Mouse (Mus musculus) hindbrain, embryonic 13.5 days (tissue): ENCODE measurements at regions not wholly inside any gene's neighbourhood (a gene's known extent, or its start where the extent isn't known, plus 50 kb on each side); places are given as distances from the start of the nearest gene placed in this dataset.

ENCODE experiments used
- ATAC-seq: fragments of 200-750 bp; cut with Nextera tagmentation; 2 replicates; pipeline ENCODE4 v1.8.0; 2017; ENCODE audit warnings: moderate TSS enrichment; ENCODE audit not compliant: low FRiP score
- H3K27ac ChIP-seq: fragments of 300-500 bp; sonication (generic); 2 replicates; pipeline ENCODE4 v1.5.1; 2015; ENCODE audit warnings: inconsistent platforms, mild to moderate bottlenecking, moderate library complexity
- H3K27me3 ChIP-seq: fragments of 300-500 bp; sonication (generic); 2 replicates; pipeline ENCODE4 v1.6.1; 2015; ENCODE audit warnings: mild to moderate bottlenecking, inconsistent platforms
- H3K36me3 ChIP-seq: fragments of 300-500 bp; sonication (generic); 2 replicates; pipeline ENCODE4 v1.6.1; 2015; ENCODE audit warnings: mild to moderate bottlenecking, inconsistent platforms
- H3K4me1 ChIP-seq: fragments of 300-500 bp; sonication (generic); replicated peaks from 2 replicates; pipeline ENCODE4 v1.6.1; 2015; ENCODE audit warnings: inconsistent platforms
- H3K4me2 ChIP-seq: fragments of 300-500 bp; sonication (generic); 2 replicates; pipeline ENCODE4 v1.6.1; 2015; ENCODE audit warnings: inconsistent platforms, mild to moderate bottlenecking, moderate library complexity
- H3K4me3 ChIP-seq: fragments of 300-500 bp; sonication (generic); 2 replicates; pipeline ENCODE4 v1.5.1; 2015; ENCODE audit warnings: mild to moderate bottlenecking, inconsistent platforms
- H3K9ac ChIP-seq: fragments of 300-500 bp; sonication (generic); 2 replicates; pipeline ENCODE4 v1.6.1; 2015; ENCODE audit warnings: mild to moderate bottlenecking, inconsistent platforms
- H3K9me3 ChIP-seq: fragments of 300-500 bp; sonication (generic); 2 replicates; pipeline ENCODE4 v1.6.1; 2016; ENCODE audit warnings: inconsistent platforms
- WGBS: fragments of 180-500 bp; shearing (Covaris S2); methylation state at CpG from one replicate; pipeline ENCODE4 v1.1.7; 2015; 5-methylcytosine and 5-hydroxymethylcytosine counted together

GRCm38 (mm10) chr3:128067861-128068260, 171.7 kb upstream of the Fam241a start:
- no peak overlapping the region for H3K4me2 ChIP-seq
- 89% methylated on average over 4 of the region's 4 CpGs for WGBS
- no peak overlapping the region for H3K9ac ChIP-seq
- no peaks in the 10 kb centered on the region for H3K9me3 ChIP-seq
- no peak overlapping the region for H3K4me3 ChIP-seq
- no peaks in the 10 kb centered on the region for H3K4me1 ChIP-seq
- H3K27me3 ChIP-seq: no peaks in the 10 kb centered on the region
- no peak overlapping the region for H3K27ac ChIP-seq
- no peak for ATAC-seq
- H3K36me3 ChIP-seq: no peaks in the 10 kb centered on the region

- no peak for ATAC-seq
These were observed 157.9 kb upstream of the Fam241a start for GRCm38 (mm10) chr3:128054031-128054430.

GRCm38 (mm10) chr3:128043709-128044108, 147.6 kb upstream of the Fam241a start:
- 82% methylated on average over 3 of the region's 3 CpGs for WGBS
- 0 out of 2 replicates have a peak, but pooled peaks cover 3% of the 10 kb centered on the region for H3K9me3 ChIP-seq
- H3K9ac ChIP-seq: no peak overlapping the region
- no peak for ATAC-seq
- peaks cover 9% of the 10 kb centered on the region; the same call in 1 of the 2 replicates for H3K4me1 ChIP-seq
- no peak overlapping the region for H3K4me3 ChIP-seq
- H3K27me3 ChIP-seq: no peaks in the 10 kb centered on the region
- no peak overlapping the region for H3K27ac ChIP-seq
- no peak overlapping the region for H3K4me2 ChIP-seq
- no peaks in the 10 kb centered on the region for H3K36me3 ChIP-seq

More at GRCm38 (mm10) chr3:128054031-128054430, 157.9 kb upstream of the Fam241a start:
- Histone ChIP-seq H3K27ac (no peak overlapping the region), H3K36me3 (no peaks in the 10 kb centered on the region), H3K4me2 (no peak overlapping the region), H3K4me3 (no peak overlapping the region), H3K9ac (no peak overlapping the region), H3K27me3 (no peaks in the 10 kb centered on the region), H3K9me3 (no peaks in the 10 kb centered on the region), H3K4me1 (no peaks in the 10 kb centered on the region)
- WGBS: 87% methylated on average over 9 of the region's 9 CpGs

- Histone ChIP-seq H3K9me3 (0 out of 2 replicates have a peak, but pooled peaks cover 3% of the 10 kb centered on the region), H3K27ac (no peak overlapping the region), H3K4me1 (peaks cover 9% of the 10 kb centered on the region; the same call in 1 of the 2 replicates), H3K9ac (no peak overlapping the region), H3K4me3 (no peak overlapping the region), H3K4me2 (no peak overlapping the region), H3K27me3 (no peaks in the 10 kb centered on the region), H3K36me3 (no peaks in the 10 kb centered on the region)
- no peak for ATAC-seq
- 69% methylated on average over 12 of the region's 12 CpGs for WGBS
These were observed 144.4 kb upstream of the Fam241a start for GRCm38 (mm10) chr3:128040407-128041115.

- Histone ChIP-seq H3K4me3 (no peak overlapping the region), H3K9me3 (no peaks in the 10 kb centered on the region), H3K27me3 (no peaks in the 10 kb centered on the region), H3K36me3 (no peaks in the 10 kb centered on the region), H3K27ac (no peak overlapping the region), H3K4me2 (no peak overlapping the region), H3K9ac (no peak overlapping the region), H3K4me1 (peaks cover 9% of the 10 kb centered on the region; the same call in 1 of the 2 replicates)
- no peak for ATAC-seq
- WGBS: 52% methylated on average over 5 of the region's 5 CpGs
These were observed 143.1 kb upstream of the Fam241a start for GRCm38 (mm10) chr3:128039185-128039584.

- Histone ChIP-seq H3K9ac (no peak overlapping the region), H3K27me3 (no peaks in the 10 kb centered on the region), H3K27ac (no peak overlapping the region), H3K4me2 (no peak overlapping the region), H3K9me3 (no peaks in the 10 kb centered on the region), H3K4me3 (no peak overlapping the region), H3K36me3 (no peaks in the 10 kb centered on the region), H3K4me1 (peaks cover 9% of the 10 kb centered on the region; the same call in 1 of the 2 replicates)
- WGBS: 71% methylated on average over 10 of the region's 10 CpGs
- ATAC-seq: no peak
These were observed 140.4 kb upstream of the Fam241a start for GRCm38 (mm10) chr3:128036538-128036937.

GRCm38 (mm10) chr3:128030352-128030751, 134.2 kb upstream of the Fam241a start:
- no peaks in the 10 kb centered on the region for H3K36me3 ChIP-seq
- H3K9ac ChIP-seq: no peak overlapping the region
- H3K4me1 ChIP-seq: 0 out of 2 replicates have a peak, but pooled peaks cover 8% of the 10 kb centered on the region
- no peak overlapping the region for H3K4me3 ChIP-seq
- no peaks in the 10 kb centered on the region for H3K27me3 ChIP-seq
- ATAC-seq: no peak
- WGBS: 95% methylated on average over 3 of the region's 3 CpGs
- H3K4me2 ChIP-seq: no peak overlapping the region
- H3K27ac ChIP-seq: no peak overlapping the region
- no peaks in the 10 kb centered on the region for H3K9me3 ChIP-seq

- H3K36me3 ChIP-seq: no peaks in the 10 kb centered on the region
- H3K4me3 ChIP-seq: no peak overlapping the region
- H3K27ac ChIP-seq: no peak overlapping the region
- no peak overlapping the region for H3K4me2 ChIP-seq
- 0 out of 2 replicates have a peak, but pooled peaks cover 8% of the 10 kb centered on the region for H3K4me1 ChIP-seq
- no peaks in the 10 kb centered on the region for H3K27me3 ChIP-seq
- WGBS: 73% methylated on average over 5 of the region's 5 CpGs
- H3K9me3 ChIP-seq: no peaks in the 10 kb centered on the region
- no peak for ATAC-seq
- no peak overlapping the region for H3K9ac ChIP-seq
These were observed 133.4 kb upstream of the Fam241a start for GRCm38 (mm10) chr3:128029565-128029915.

- no peaks in the 10 kb centered on the region for H3K9me3 ChIP-seq
- H3K4me3 ChIP-seq: no peak overlapping the region
- H3K9ac ChIP-seq: no peak overlapping the region
- no peak overlapping the region for H3K4me2 ChIP-seq
- H3K36me3 ChIP-seq: no peaks in the 10 kb centered on the region
- no peak for ATAC-seq
- H3K27ac ChIP-seq: no peak overlapping the region
- H3K4me1 ChIP-seq: 0 out of 2 replicates have a peak, but pooled peaks cover 8% of the 10 kb centered on the region
- H3K27me3 ChIP-seq: no peaks in the 10 kb centered on the region
- 34% methylated on average over 11 of the region's 11 CpGs for WGBS
These were observed 132.9 kb upstream of the Fam241a start for GRCm38 (mm10) chr3:128028856-128029564.

GRCm38 (mm10) chr3:128024856-128025255, 128.7 kb upstream of the Fam241a start:
- no peak for ATAC-seq
- no peaks in the 10 kb centered on the region for H3K9me3 ChIP-seq
- H3K4me1 ChIP-seq: 0 out of 2 replicates have a peak, but pooled peaks cover 8% of the 10 kb centered on the region
- 80% methylated on average over 12 of the region's 12 CpGs for WGBS
- no peak overlapping the region for H3K27ac ChIP-seq
- H3K36me3 ChIP-seq: no peaks in the 10 kb centered on the region
- no peak overlapping the region for H3K4me2 ChIP-seq
- no peak overlapping the region for H3K4me3 ChIP-seq
- no peak overlapping the region for H3K9ac ChIP-seq
- no peaks in the 10 kb centered on the region for H3K27me3 ChIP-seq

- Histone ChIP-seq H3K9me3 (no peaks in the 10 kb centered on the region), H3K4me1 (no peaks in the 10 kb centered on the region), H3K9ac (no peak overlapping the region), H3K27me3 (no peaks in the 10 kb centered on the region), H3K4me3 (no peak overlapping the region), H3K4me2 (no peak overlapping the region), H3K36me3 (no peaks in the 10 kb centered on the region), H3K27ac (no peak overlapping the region)
- ATAC-seq: no peak
- WGBS: 82% methylated on average over 1 of the region's 1 CpGs
These were observed 118.8 kb upstream of the Fam241a start for GRCm38 (mm10) chr3:128014909-128015308.

- WGBS: 82% methylated on average over 18 of the region's 18 CpGs
- Histone ChIP-seq H3K4me1 (no peaks in the 10 kb centered on the region), H3K9ac (no peak overlapping the region), H3K9me3 (no peaks in the 10 kb centered on the region), H3K4me2 (no peak overlapping the region), H3K36me3 (no peaks in the 10 kb centered on the region), H3K27ac (no peak overlapping the region), H3K27me3 (no peaks in the 10 kb centered on the region), H3K4me3 (no peak overlapping the region)
- no peak for ATAC-seq
These were observed 106.9 kb upstream of the Fam241a start for GRCm38 (mm10) chr3:128002905-128003641.
